Mouse (Mus musculus) forebrain, postnatal 0 days (tissue): ENCODE measurements around the gene Lrrc9. TPM values are rescaled to one million over a fixed set of nuclear protein-coding genes. Genes with fewer than 3 reads are reported as not detected.

ENCODE experiments used
- ATAC-seq: fragments of 200-750 bp; cut with Nextera tagmentation; 2 replicates; pipeline ENCODE4 v1.8.0; 2017; ENCODE audit warnings: mild to moderate bottlenecking, moderate library complexity
- DNase-seq: peaks from one replicate; pipeline ENCODE4 v3.0.0-alpha.2; 2015
- H3K27ac ChIP-seq: fragments of 300-500 bp; sonication (generic); 2 replicates; pipeline ENCODE4 v1.5.1; 2014; ENCODE audit warnings: low read depth, mild to moderate bottlenecking, antibody characterized with exemption, low read length, moderate library complexity, mixed read lengths
- H3K27me3 ChIP-seq: fragments of 300-500 bp; sonication (generic); 2 replicates; pipeline ENCODE4 v1.6.1; 2014; ENCODE audit warnings: mild to moderate bottlenecking, low read length, mixed read lengths; ENCODE audit not compliant: insufficient read depth
- H3K36me3 ChIP-seq: fragments of 300-500 bp; sonication (generic); 2 replicates; pipeline ENCODE4 v1.6.1; 2014; ENCODE audit warnings: mild to moderate bottlenecking, moderate library complexity; ENCODE audit not compliant: insufficient read depth
- H3K4me1 ChIP-seq: fragments of 300-500 bp; sonication (generic); 2 replicates; pipeline ENCODE4 v1.6.1; 2014; ENCODE audit warnings: antibody characterized with exemption; ENCODE audit not compliant: insufficient read depth
- H3K4me2 ChIP-seq: fragments of 300-500 bp; sonication (generic); 2 replicates; pipeline ENCODE4 v1.6.1; 2014; ENCODE audit warnings: low read depth, mild to moderate bottlenecking, moderate library complexity
- H3K4me3 ChIP-seq: fragments of 300-500 bp; sonication (generic); 2 replicates; pipeline ENCODE4 v1.5.1; 2014; ENCODE audit warnings: low read depth, low read length, mixed read lengths
- H3K9ac ChIP-seq: fragments of 300-500 bp; sonication (generic); 2 replicates; pipeline ENCODE4 v1.6.1; 2014; ENCODE audit warnings: mild to moderate bottlenecking
- H3K9me3 ChIP-seq: fragments of 300-500 bp; sonication (generic); 2 replicates; pipeline ENCODE4 v1.6.1; 2016; ENCODE audit warnings: low read length
- CTCF ChIP-seq: sonication (generic); IDR thresholded peaks from 2 replicates; pipeline ENCODE4 v1.5.1; 2016; ENCODE audit warnings: antibody characterized with exemption, control low read depth, low read depth
- WGBS: fragments of 180-500 bp; shearing (Covaris S2); extraction: QIAGEN DNeasy Blood & Tissue Kit; methylation state at CpG from one replicate; pipeline ENCODE4 v1.1.7; 2014; 5-methylcytosine and 5-hydroxymethylcytosine counted together
- polyA plus RNA-seq: library from polyadenylated mRNA; unstranded; fragments of >200 nt; fragmentation: Nextera tagmentation; extraction: Ambion mirVana; gene quantifications from 2 replicates; pipeline ENCODE4 v1.2.1, GENCODE M21; 2015
- total RNA-seq: library from RNA; depleted of rRNA; stranded (reverse); fragments of >200 nt; gene quantifications from 2 replicates; pipeline ENCODE4 v1.2.3, GENCODE M21; 2014; rRNA removed

The Lrrc9 gene
- total RNA-seq: 5.8 and 6.9 TPM in 2 replicates
- polyA plus RNA-seq: 2.4 and 2.5 TPM in 2 replicates

DNA sequence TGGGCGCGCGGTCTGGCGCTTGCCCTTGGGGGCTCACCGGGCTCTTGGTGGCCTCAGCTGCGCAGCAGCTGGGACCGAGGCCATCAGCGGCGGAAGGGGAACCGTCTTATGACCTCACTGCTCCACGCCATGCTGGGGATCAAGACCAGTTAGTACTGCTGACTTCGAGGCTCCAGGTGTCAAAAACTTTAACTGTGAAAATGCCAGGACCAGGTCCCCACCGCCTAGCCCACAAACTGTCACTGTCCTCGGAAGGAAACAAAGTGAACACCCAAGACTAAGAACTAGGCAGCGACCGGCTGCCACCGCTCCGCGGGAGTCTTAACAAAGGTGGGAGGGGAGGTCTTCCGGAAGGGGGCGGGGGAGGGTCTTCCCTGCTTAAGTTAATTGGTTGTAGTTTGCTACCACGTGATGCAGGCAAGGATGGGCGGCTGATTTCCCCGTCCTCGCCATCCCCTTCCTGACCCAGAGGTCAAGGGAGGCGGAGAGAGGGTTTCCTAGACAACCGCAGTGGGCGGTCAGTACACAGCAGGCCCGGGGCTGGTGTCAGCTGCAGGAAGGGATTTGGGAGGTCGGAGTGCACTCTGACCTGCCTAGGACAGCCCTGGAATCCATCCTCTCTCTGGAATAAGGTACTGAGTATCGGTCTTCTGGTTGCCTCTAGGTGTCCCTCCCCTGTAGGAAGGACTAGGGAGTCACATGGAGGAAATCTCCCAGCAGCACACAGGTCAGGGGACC is at the start of gene Lrrc9:
Lrrc9 (plus strand) TSS at position 28 of the 738 bp plus-strand sequence.
- DNase-seq (peak; percentile 73), ATAC-seq (peak; percentile 78)
- 4% methylated on average over 31 of the region's 31 CpGs for WGBS
- H3K27ac ChIP-seq: no peak within 1 kb of the TSS
- TF ChIP-seq CTCF: peak; percentile 1; the same call in 1 of the 2 replicates
- H3K27me3 ChIP-seq: no peaks in the 10 kb centered on the region
- H3K9me3 ChIP-seq: no peaks in the 10 kb centered on the region
- H3K4me3 ChIP-seq: peak within 1 kb of the TSS; percentile 37
- H3K4me2 ChIP-seq: peak within 1 kb of the TSS; percentile 68
- peaks cover 9% of the 10 kb centered on the region; the same call in 1 of the 2 replicates for H3K4me1 ChIP-seq
- H3K36me3 ChIP-seq: no peaks in the 10 kb centered on the region
- H3K9ac ChIP-seq: peak within 1 kb of the TSS; percentile 49

DNA sequence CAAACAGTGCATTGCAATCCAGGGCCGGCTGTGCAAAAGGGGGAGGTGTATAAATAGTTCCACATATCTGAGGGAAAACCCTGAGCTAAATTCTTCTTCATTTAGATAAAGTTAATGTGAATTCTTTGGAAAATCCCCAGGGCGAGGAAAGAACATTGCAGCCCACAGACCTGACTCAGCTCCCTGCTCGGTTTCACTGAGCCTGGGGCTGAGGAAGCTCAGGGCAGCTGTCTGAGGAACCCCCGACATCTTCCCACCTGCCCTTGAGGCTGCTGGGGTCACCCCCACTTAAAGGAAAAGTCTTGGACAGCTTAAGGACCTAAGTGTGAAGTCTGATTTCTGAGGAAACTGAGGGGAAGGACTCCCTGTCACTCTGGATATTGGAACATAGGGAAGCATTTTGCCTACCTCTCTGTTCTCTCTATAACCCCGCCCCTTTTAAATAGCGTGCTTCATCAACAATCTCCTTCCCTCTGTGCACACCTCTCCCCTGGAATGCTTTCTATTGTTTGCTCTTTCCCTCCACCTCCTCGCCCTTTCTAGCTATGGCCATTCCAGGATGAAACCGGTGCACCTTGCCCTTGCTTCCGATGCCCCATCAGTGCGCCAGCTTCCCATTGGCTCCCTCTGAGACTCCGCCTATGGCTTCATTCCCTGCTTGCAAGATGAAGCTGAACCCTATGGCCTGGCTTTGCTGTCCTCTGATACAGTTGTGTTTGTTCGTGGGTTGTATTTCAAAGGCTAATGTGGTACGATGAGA is 48.4 kb upstream of the Lrrc9 start:
- no peak overlapping the region for H3K27ac ChIP-seq
- 58% methylated on average over 13 of the region's 13 CpGs for WGBS
- H3K4me1 ChIP-seq: peaks cover 6% of the 10 kb centered on the region; the same call in 1 of the 2 replicates
- no peaks in the 10 kb centered on the region for H3K27me3 ChIP-seq
- H3K4me2 ChIP-seq: no peak overlapping the region
- DNase-seq: no peak
- no peak for TF ChIP-seq CTCF
- no peak overlapping the region for H3K4me3 ChIP-seq
- H3K9me3 ChIP-seq: no peaks in the 10 kb centered on the region
- H3K9ac ChIP-seq: no peak overlapping the region
- no peak for ATAC-seq
- H3K36me3 ChIP-seq: no peaks in the 10 kb centered on the region

DNA sequence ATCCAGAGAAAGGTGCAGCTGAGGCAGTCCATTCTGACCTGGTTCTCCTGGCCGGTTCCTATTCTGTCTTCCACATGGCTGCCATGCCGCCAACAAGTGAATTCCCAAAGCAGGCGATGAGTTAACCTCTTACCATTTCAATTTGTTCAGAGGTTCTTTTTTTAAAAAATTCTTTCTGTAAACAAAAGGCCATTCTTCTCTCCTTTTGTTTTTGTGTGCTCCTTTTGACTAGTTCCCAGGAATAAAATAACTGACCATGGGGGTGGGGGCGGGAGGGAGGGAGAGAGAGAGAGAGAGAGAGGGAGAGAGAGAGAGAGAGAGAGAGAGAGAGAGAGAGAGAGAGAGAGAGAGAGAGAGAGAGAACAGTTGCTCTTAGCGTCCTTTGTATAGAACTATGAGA is 36.6 kb upstream of the Lrrc9 start:
- 14% methylated on average over 5 of the region's 5 CpGs for WGBS
- TF ChIP-seq CTCF: no peak
- H3K4me1 ChIP-seq: peaks cover 5% of the 10 kb centered on the region; the same call in 1 of the 2 replicates
- no peak overlapping the region for H3K27ac ChIP-seq
- H3K36me3 ChIP-seq: no peaks in the 10 kb centered on the region
- no peak overlapping the region for H3K9ac ChIP-seq
- ATAC-seq: no peak
- H3K4me2 ChIP-seq: no peak overlapping the region; the same call in 1 of the 2 replicates
- no peak overlapping the region for H3K4me3 ChIP-seq
- DNase-seq: no peak
- H3K27me3 ChIP-seq: no peaks in the 10 kb centered on the region
- no peaks in the 10 kb centered on the region for H3K9me3 ChIP-seq

DNA sequence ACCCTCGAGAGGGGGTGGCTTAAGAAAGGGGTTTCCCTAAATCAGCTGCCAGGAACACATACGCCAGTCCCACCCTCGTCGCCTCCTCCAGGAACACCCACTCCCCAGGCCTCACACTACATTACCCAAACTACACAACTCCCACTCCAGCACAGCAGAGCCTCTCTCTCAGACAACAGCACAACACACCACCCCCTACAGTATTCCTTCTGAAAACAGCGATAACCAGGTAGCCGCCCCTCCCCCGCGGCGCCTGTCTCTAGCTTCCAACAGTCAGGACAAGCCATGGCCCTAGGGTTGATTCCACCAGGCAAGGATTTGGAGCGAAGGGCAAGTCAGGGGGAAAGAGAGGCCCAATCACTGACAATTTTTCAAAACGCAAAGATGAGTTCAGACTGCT is 34.5 kb upstream of the Lrrc9 start:
- no peaks in the 10 kb centered on the region for H3K36me3 ChIP-seq
- peak overlapping the region; percentile 87; the same call in 1 of the 2 replicates for H3K9ac ChIP-seq
- peak overlapping the region; percentile 89 for H3K4me3 ChIP-seq
- WGBS: 10% methylated on average over 11 of the region's 11 CpGs
- ATAC-seq: peak; percentile 38
- DNase-seq: peak; percentile 24
- peaks cover 5% of the 10 kb centered on the region; the same call in 1 of the 2 replicates for H3K4me1 ChIP-seq
- H3K27me3 ChIP-seq: no peaks in the 10 kb centered on the region
- no peak overlapping the region for H3K27ac ChIP-seq
- peak overlapping the region; percentile 75 for H3K4me2 ChIP-seq
- no peak; the same call in 1 of the 2 replicates for TF ChIP-seq CTCF
- H3K9me3 ChIP-seq: no peaks in the 10 kb centered on the region

DNA sequence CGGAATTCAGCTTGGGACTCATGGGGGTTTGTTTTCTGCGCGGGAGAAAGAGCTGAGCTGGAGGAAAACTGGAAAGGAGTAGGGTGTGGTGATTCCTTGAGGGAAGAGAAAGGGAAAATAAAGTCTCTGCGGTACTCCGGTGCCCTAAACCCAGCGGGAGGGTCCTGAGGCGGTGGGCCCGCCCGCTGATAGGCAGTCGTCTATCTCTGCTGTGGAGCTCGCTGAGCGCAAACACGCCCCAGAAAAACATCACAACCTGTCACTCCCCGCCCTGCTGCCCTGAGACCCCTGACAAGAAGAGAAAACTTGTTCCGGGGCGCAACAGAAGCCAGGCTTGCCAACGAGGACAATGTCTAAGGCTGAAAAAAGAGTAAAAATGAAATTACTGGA is 34.0 kb upstream of the Lrrc9 start:
- Histone ChIP-seq H3K4me3 (peak overlapping the region; percentile 89), H3K9me3 (no peaks in the 10 kb centered on the region), H3K27ac (peak overlapping the region; percentile 91), H3K4me2 (peak overlapping the region; percentile 75), H3K27me3 (no peaks in the 10 kb centered on the region), H3K36me3 (no peaks in the 10 kb centered on the region), H3K4me1 (peaks cover 5% of the 10 kb centered on the region; the same call in 1 of the 2 replicates), H3K9ac (peak overlapping the region; percentile 87)
- ATAC-seq (peak; percentile 50; the same call in 1 of the 2 replicates), DNase-seq (no peak)
- no peak for TF ChIP-seq CTCF
- under 1% methylated on average over 17 of the region's 17 CpGs for WGBS

DNA sequence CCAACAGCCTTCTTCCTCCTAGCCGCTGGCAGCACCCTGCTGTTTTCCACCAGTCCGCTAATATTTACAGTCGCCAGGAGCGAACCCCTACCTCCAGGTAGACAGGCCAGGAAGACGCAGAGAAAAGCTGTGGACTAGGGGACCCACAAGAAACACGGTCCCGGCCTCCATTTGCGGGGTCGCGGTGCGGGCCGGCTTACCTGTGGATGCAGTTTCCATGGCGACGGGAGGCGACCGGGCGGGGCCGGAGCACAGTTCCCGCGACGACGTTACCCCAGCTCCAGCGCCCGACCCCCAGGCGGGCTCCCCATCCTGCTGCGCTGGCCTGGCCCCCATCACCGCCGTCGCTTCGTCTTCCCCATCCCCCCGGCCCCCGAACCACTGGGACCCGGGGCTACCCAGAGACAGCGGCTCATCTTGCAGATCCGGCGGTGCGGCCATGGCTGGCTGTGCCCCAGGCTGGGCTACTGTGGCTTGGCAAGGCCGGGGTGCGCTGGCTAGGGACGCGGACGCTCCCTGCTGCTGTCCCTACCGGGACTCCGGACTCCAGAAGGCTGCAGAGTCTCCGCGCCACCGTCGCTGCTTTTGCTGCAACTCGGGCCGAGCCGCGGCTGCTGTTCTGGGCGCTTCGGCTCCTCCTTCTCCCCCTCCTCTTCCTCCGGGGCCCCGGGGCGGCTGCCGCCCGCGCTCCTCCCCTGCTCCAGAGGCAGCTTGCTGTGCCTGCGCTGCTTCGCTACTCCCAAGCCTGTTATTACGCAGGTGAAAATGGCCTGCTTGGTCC is 33.4 kb upstream of the Lrrc9 start:
- Histone ChIP-seq H3K4me3 (peak overlapping the region; percentile 89), H3K9me3 (no peaks in the 10 kb centered on the region), H3K9ac (peak overlapping the region; percentile 87), H3K4me1 (peaks cover 5% of the 10 kb centered on the region; the same call in 1 of the 2 replicates), H3K27ac (peak overlapping the region; percentile 91), H3K4me2 (peak overlapping the region; percentile 75), H3K27me3 (no peaks in the 10 kb centered on the region), H3K36me3 (no peaks in the 10 kb centered on the region)
- WGBS: 2% methylated on average over 59 of the region's 63 CpGs
- peak; percentile 85 for ATAC-seq
- no peak for TF ChIP-seq CTCF
- peak; percentile 75 for DNase-seq
